Mouse (Mus musculus): ENCODE data around the gene Lbhd1.

DNA sequence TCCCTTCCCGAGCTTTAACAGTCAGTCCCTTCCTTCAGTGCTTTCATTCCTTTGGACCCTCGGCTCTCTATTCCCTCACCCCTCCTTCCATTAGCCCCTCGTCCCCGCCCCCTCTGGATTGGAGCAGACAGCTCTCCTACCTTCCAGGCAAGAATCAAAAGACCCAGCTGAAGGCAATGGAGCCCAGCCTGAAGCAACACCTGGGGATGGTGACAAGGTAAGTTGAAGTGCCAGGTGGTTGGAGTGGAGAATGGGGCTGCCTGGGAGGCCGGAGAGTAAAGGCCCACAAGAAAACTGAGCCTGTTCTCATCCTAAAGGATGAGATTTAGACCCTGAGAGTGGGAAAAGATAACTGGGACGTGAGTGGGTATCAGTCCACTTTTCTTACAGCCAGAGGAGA, 25.0 kb downstream of the Lbhd1 start:
- no peak for TF ChIP-seq CTCF (IDR thresholded peaks at IDR 0.05; ENCODE audit: borderline replicate concordance, insufficient read depth, low read length)
- TF ChIP-seq POLR2A (IDR thresholded peaks at IDR 0.05; ENCODE audit: low read depth, low read length): no peak

All from embryonic fibroblast, embryonic 13.5 days (primary cell).